Mouse (Mus musculus) neural tube, embryonic 15.5 days (tissue): ENCODE results near the gene Grsf1. TPM values are rescaled to one million over a fixed set of nuclear protein-coding genes. Genes with fewer than 3 reads are reported as not detected.

ENCODE experiments used
- polyA plus RNA-seq: library from polyadenylated mRNA; unstranded; fragments of >200 nt; fragmentation: Nextera tagmentation; extraction: Ambion mirVana; gene quantifications from 2 replicates; pipeline ENCODE4 v1.2.1, GENCODE M21; 2015

Grsf1 gene
- polyA plus RNA-seq, 1 experiment from 2014 or later: 53.4 TPM

Other genes with a start within 250 kb of the Grsf1 start
- gene Ambn, start 220.2 kb downstream of the Grsf1 start, polyA plus RNA-seq: not detected in 2 replicates
- gene Enam, start 188.2 kb downstream of the Grsf1 start, polyA plus RNA-seq: not detected in 2 replicates
- gene Jchain, start 148.3 kb downstream of the Grsf1 start, polyA plus RNA-seq: 0.26 and 0.33 TPM in 2 replicates
- 44.4 and 58.6 TPM in 2 replicates for gene Utp3, start 121.7 kb downstream of the Grsf1 start, polyA plus RNA-seq
- 201 and 259 TPM in 2 replicates for gene Rufy3, start 111.1 kb downstream of the Grsf1 start, polyA plus RNA-seq
- 7.8 and 8.3 TPM in 2 replicates for gene Mob1b, start 44.7 kb upstream of the Grsf1 start, polyA plus RNA-seq
- gene Dck, start 88.8 kb upstream of the Grsf1 start, polyA plus RNA-seq: 41.8 and 50.2 TPM in 2 replicates
- 12.2 and 13.4 TPM in 2 replicates for gene Slc4a4, start 210.6 kb upstream of the Grsf1 start, polyA plus RNA-seq